Mouse (Mus musculus) heart, adult 2 months (tissue): Measurements from ENCODE around the gene Ppp1r21. TPM values are rescaled to one million over a fixed set of nuclear protein-coding genes. Genes with fewer than 3 reads are reported as not detected.

Source experiments
- DNase-seq, 2 experiments: peaks; one replicate each; pipeline ENCODE4 v3.0.0; 2021
- H3K27ac ChIP-seq: fragments of 200-600 bp; 2 replicates; pipeline ENCODE4 v1.8.1; 2022
- H3K27me3 ChIP-seq: fragments of 200-500 bp; 2 replicates; pipeline ENCODE4 v1.6.1; 2012; ENCODE audit warnings: mild to moderate bottlenecking, low read length, inconsistent platforms, mixed read lengths; ENCODE audit not compliant: control insufficient read depth, insufficient read depth
- H3K36me3 ChIP-seq: fragments of 200-500 bp; 2 replicates; pipeline ENCODE4 v1.6.1; 2012; ENCODE audit warnings: low read length, inconsistent platforms; ENCODE audit not compliant: control insufficient read depth, insufficient read depth
- H3K4me1 ChIP-seq: fragments of 200-500 bp; 2 replicates; pipeline ENCODE4 v1.6.1; 2011; ENCODE audit warnings: low read length; ENCODE audit not compliant: control insufficient read depth, insufficient read depth
- H3K4me3 ChIP-seq: fragments of 200-600 bp; 2 replicates; pipeline ENCODE4 v1.8.1; 2022
- H3K79me2 ChIP-seq: fragments of 200-500 bp; replicated peaks from 2 replicates; pipeline ENCODE4 v1.6.1; 2012; ENCODE audit warnings: mild to moderate bottlenecking, inconsistent platforms, low read length, moderate library complexity, mixed read lengths; ENCODE audit not compliant: control insufficient read depth, insufficient read depth
- H3K9ac ChIP-seq: fragments of 200-500 bp; 2 replicates; pipeline ENCODE4 v1.6.1; 2012; ENCODE audit warnings: low read depth, mild to moderate bottlenecking, control low read depth, inconsistent platforms, low read length, mixed read lengths
- CTCF ChIP-seq: fragments of 200-600 bp; IDR thresholded peaks from 2 replicates; pipeline ENCODE4 v1.8.1; 2022; ENCODE audit warnings: antibody characterized with exemption, mild to moderate bottlenecking, moderate library complexity
- EP300 ChIP-seq: fragments of 200-500 bp; IDR thresholded peaks from 2 replicates; pipeline ENCODE4 v1.6.1; 2011; ENCODE audit warnings: low read depth, low read length, control low read depth; ENCODE audit not compliant: insufficient read depth
- POLR2A ChIP-seq: fragments of 200-500 bp; IDR thresholded peaks from 2 replicates; pipeline ENCODE4 v1.6.1; 2011; ENCODE audit warnings: mild to moderate bottlenecking, low read depth, low read length, control low read depth; ENCODE audit not compliant: insufficient read depth
- WGBS: fragments of 180-500 bp; shearing (Covaris S2); methylation state at CpG from one replicate; pipeline ENCODE4 v1.1.7; 2018; 5-methylcytosine and 5-hydroxymethylcytosine counted together
- intact Hi-C: fragments of 180-260 bp; cut with DNase I; formaldehyde crosslinking; loops from one replicate; pipeline ENCODE4 v1.15.1; 2025
- polyA plus RNA-seq: library from polyadenylated mRNA; depleted of rRNA; stranded (reverse); fragments of >200 nt; gene quantifications from 2 replicates; pipeline ENCODE4 v1.2.3, GENCODE M21; 2012
- total RNA-seq, 2 experiments: library from RNA; stranded (reverse); gene quantifications; 2 replicates each; pipeline ENCODE4 v1.2.3; 2021

Ppp1r21 gene
- total and polyA plus RNA-seq, 3 experiments = 8.8 to 9.9 (median 9.2) TPM

DNA sequence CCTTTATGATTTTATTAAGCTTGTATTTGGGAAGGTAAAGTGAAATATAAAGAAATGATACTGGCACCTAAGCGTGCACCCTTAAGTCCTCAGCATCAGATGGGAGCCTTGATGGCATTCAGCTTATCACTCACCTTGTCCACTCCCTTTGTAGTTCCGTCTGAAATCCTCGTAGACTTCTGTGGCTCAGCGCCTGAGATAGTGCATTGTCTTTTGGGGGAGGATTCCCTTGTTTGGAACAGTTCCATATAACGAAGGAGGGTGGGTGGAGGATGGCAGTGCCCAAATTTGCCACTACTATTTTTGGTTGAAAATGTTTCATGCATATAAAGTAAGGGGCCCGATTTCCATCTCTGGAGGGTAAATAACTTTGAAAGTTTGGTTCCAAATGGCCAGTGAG is 1.3 kb downstream of the Ppp1r21 start:
- WGBS = 50% methylated on average over 6 of the region's 6 CpGs
- intact Hi-C loops = loop anchor here (2.0 to 10.0 kb wide), 2 partner anchors 28 to 466 kb away; partner anchors contain the start of gene Fbxo11
- Histone ChIP-seq H3K4me1 (peaks cover 2% of the 10 kb centered on the region; the same call in 1 of the 2 replicates), H3K36me3 (no peaks in the 10 kb centered on the region), H3K27ac (no peak overlapping the region), H3K79me2 (0 out of 2 replicates have a peak, but pooled peaks cover 3% of the 10 kb centered on the region), H3K4me3 (no peak overlapping the region), H3K27me3 (no peaks in the 10 kb centered on the region), H3K9ac (no peak overlapping the region)
- no peak for DNase-seq
- TF ChIP-seq POLR2A = no peak
- TF ChIP-seq CTCF = no peak
- no peak for TF ChIP-seq EP300

DNA sequence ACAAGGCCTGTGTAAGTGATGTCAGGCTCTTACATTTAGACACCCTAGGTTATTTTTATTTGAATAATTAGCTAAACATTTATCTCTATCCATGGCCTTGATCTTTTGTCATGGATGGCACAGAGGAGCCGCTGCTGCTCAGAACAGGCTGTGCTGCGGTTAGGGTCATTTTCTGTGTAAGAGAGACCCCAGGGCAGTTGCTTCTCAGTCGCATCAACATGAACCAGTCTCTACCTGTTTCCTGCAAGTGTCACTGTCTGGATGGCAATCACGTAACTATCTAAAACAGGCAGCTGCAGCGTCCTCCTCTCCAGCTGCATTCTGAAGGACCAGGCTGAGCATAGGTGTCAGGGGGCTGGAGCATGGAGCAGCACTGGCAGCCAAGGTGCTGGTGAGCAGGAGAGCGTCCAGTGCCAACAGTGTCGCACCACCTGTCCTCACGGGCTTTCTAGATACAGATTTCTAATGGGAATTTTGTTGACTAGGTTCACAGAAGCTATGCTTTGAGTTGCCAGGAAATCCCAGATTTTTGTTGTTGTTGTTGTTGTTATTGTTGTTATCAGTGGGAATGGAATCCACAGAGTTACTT is 8.0 kb downstream of the Ppp1r21 start:
- Histone ChIP-seq H3K9ac (no peak overlapping the region), H3K27ac (no peak overlapping the region), H3K36me3 (no peaks in the 10 kb centered on the region), H3K4me3 (no peak overlapping the region), H3K79me2 (no peaks in the 10 kb centered on the region), H3K27me3 (no peaks in the 10 kb centered on the region), H3K4me1 (no peaks in the 10 kb centered on the region; the same call in none of the 2 replicates)
- 89% methylated on average over 8 of the region's 8 CpGs for WGBS
- no peak for TF ChIP-seq EP300
- TF ChIP-seq POLR2A = no peak
- TF ChIP-seq CTCF = no peak
- intact Hi-C loops = loop anchor here (10.0 kb wide), 1 partner anchor 473 kb away; the partner anchor contains the start of gene Fbxo11
- no peak for DNase-seq

DNA sequence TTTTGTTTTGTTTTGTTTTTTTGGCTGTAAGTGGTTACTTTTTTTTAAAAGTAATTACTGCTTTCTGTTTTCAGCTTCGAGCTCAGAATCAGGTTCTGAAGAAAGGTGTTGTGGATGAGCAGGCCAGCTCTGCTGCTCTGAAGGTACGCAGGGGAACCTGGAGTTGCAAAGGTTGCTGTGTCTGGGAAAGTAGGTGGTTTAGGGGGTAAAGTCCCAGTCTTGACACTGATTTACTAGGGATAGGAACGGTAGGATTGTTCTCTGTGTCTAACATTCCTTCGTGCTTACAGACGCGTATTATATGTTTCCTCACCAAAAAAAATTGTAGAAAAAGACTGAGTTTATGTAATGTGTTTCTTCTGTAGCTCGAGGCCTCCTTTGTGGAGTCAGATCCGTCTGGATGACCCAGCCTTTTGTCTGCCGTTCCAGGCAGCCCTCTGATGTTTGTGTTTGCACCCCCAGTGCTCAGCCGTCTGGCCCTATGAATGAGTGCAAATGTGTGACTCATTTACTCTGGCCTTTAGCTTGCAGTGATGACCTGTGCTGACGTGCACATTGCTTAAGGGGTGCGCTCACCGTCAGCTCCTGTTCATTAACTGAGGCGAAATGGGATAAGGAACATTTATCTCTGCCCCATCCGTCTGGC is 13.0 kb downstream of the Ppp1r21 start:
- Histone ChIP-seq H3K27me3 (no peaks in the 10 kb centered on the region), H3K4me3 (no peak overlapping the region), H3K79me2 (no peaks in the 10 kb centered on the region), H3K4me1 (no peaks in the 10 kb centered on the region; the same call in none of the 2 replicates), H3K27ac (no peak overlapping the region), H3K36me3 (no peaks in the 10 kb centered on the region), H3K9ac (no peak overlapping the region)
- no peak for TF ChIP-seq POLR2A
- TF ChIP-seq EP300 = no peak
- TF ChIP-seq CTCF = no peak
- intact Hi-C loops = no loop called here
- no peak for DNase-seq
- WGBS = 65% methylated on average over 15 of the region's 15 CpGs

DNA sequence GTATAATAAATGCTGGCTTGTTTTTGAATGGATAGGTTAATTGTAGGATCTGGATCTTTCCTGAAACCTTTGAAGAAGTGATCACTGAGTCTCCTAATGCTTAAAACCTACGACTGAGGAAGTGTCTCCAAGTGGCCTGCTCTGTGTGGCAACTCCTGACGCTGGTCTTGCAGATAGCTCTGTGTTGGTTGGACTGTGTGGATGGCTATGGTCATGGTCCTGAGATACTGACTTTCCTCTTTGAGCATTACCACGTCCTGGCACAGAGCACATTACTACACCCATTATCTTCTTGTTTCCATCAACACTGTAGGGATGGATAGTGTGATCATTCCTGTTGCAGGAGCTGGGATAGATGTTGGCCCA is 13.5 kb downstream of the Ppp1r21 start:
- WGBS = 63% methylated on average over 3 of the region's 3 CpGs
- intact Hi-C loops = no loop called here

DNA sequence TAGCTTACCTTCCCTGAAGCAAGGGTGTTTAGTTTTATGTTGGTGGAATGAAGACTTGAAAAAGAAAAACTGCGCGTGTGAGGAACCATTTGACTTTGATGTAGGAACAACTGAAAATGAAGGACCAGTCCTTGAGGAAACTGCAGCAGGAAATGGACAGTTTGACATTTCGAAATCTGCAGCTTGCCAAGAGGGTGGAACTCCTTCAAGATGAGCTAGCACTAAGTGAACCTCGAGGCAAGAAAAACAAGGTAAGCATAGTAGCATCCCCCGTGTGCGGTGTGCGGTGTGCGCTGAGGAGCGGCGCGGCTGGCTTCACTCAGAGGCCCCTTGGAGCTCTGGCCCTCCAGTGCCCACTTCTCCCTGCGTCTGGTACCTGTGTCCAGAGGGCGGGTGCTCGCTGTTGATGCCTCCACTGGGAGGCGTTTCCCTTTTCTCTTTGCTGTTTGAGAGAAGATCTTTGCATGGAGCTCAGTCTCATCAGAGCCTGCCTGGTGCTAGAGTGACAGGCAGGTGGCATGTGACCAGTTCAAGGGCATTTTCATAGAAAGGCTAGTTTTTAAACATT is 15.4 kb downstream of the Ppp1r21 start:
- Histone ChIP-seq H3K4me3 (no peak overlapping the region), H3K4me1 (no peaks in the 10 kb centered on the region), H3K79me2 (no peaks in the 10 kb centered on the region), H3K9ac (no peak overlapping the region), H3K27ac (no peak overlapping the region), H3K27me3 (no peaks in the 10 kb centered on the region), H3K36me3 (no peaks in the 10 kb centered on the region)
- no peak for DNase-seq
- WGBS = 78% methylated on average over 15 of the region's 15 CpGs
- intact Hi-C loops = no loop called here
- TF ChIP-seq EP300 = no peak
- no peak for TF ChIP-seq CTCF

More for the DNA sequence above, 13.5 kb downstream of the Ppp1r21 start:
- Histone ChIP-seq H3K27ac (no peak overlapping the region), H3K9ac (no peak overlapping the region), H3K36me3 (no peaks in the 10 kb centered on the region), H3K4me3 (no peak overlapping the region), H3K27me3 (no peaks in the 10 kb centered on the region), H3K79me2 (no peaks in the 10 kb centered on the region), H3K4me1 (no peaks in the 10 kb centered on the region; the same call in none of the 2 replicates)
- TF ChIP-seq EP300 (no peak), POLR2A (no peak), CTCF (no peak)
- DNase-seq = no peak

DNA sequence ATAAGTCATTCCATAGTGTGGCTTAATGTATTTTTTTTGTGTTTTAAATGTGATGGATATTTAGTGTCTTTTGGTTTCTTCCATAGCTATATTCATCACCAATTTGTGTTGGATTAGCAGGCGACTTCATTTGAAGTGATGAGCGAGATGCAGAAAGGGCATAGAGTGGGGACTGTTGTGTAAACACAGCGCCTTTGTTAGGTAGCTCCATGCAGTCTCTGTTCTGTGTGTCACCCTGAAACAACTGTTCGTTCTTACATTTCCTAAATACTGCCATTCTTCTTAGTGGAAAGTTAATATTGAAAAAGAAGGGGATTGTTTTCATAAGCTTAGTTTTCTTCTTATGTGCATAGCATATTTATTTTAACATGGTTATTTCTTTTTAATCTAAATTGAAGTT is 16.8 kb downstream of the Ppp1r21 start:
- WGBS = 96% methylated on average over 4 of the region's 4 CpGs
- H3K36me3 ChIP-seq = 0 out of 2 replicates have a peak, but pooled peaks cover 2% of the 10 kb centered on the region
- no peak overlapping the region for H3K27ac ChIP-seq
- TF ChIP-seq POLR2A (no peak), CTCF (no peak), EP300 (no peak)
- H3K4me3 ChIP-seq = no peak overlapping the region
- no peak overlapping the region for H3K9ac ChIP-seq
- no peaks in the 10 kb centered on the region for H3K79me2 ChIP-seq
- no peaks in the 10 kb centered on the region for H3K27me3 ChIP-seq
- no peak for DNase-seq
- intact Hi-C loops = no loop called here
- H3K4me1 ChIP-seq = peaks cover 3% of the 10 kb centered on the region
